Mouse (Mus musculus) heart, adult 11 months (tissue): ENCODE measurements around the gene Rhebl1.

ENCODE experiments used
- DNase-seq: peaks from one replicate; pipeline ENCODE4 v3.0.0; 2022

Gene Rhebl1

DNA sequence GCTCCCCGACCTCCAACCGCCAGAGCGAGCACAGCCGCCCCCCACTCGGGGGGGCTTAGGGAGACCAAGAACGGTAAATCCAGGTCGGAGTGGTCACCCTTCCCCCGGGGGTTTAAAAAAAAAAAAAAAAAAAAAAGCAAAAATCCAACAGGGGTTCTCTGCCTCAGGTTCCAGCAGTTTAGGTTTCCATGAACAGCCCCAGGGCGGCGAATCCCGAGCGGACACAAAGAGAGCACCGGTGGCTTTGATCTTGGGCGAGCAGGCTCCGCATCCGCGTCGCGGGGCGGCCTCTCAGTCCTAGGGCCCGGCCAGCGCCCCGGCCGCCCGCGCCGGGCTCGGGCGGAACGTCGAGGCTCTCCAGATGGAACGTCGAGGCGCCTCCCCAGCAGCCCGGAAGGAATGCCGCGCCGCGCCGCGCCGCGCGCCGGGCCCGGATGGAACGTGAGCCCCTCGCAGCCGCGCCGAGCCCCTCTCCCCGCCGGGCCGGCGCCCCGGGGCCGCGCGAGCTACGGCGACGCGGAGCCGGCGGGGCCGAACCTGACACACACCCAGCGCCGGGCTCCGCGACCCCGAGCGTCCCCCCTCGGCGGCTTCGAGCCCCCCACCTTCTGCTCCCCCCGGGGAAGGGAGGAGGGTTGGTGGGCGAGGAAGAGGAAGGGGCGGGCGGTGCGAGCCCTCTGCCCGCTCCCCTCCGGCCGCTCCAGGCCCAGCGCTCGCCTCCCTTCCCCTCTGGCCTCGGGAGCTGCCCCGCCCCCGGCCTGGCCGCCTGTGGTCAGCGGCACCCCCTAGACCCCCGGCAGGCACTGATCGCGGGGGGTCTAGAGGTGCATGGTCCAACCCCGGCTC, 23.0 kb downstream of the Rhebl1 start, which contains the start of gene Kmt2d:
TSS of gene Kmt2d (minus strand) at position 135 of the 846 bp plus-strand sequence.
- DNase-seq, result peak; percentile 95

DNA sequence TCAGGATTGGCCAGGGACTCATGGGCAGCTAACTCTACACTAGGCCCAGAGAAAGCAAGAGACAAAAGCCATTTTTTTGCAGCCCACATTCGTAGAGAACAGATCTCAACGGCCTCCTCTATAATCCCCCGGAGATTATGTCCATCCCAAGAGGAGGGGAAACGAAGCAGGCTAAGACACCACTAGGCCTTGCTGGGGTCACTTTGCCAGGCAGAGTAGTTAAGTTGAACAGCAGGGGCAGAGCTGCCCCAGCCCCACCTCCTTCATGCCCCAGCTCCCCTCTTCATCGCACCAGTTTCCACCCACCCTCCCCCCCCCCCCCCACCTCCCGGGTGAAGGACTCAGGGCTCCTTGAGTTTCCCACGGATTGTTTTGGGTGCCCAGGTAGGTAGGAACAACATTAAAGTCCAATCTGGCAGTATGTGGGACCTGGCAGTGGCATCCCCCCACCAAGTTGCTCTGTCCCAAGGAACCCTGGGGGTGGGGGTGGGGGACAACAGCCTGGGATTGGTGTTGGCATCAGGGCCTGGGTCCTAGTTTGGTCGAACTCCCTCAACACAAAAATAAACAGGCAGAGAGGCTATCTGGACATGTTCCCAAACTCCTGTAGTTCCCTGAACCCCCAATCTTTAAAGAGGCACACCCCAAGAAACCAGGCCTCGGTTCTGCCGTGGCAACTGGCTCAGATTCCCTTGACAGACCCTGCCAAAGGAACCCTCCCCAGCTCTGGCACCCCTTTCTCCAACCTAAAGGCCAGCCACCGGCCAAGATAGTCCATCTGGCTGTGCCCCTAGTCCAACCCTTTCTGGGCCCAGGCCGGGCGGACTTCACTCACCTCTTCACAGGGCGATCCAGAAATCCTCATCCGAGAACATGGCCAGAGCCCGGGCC, 23.9 kb downstream of the Rhebl1 start:
- peak; percentile 95 for DNase-seq

DNA sequence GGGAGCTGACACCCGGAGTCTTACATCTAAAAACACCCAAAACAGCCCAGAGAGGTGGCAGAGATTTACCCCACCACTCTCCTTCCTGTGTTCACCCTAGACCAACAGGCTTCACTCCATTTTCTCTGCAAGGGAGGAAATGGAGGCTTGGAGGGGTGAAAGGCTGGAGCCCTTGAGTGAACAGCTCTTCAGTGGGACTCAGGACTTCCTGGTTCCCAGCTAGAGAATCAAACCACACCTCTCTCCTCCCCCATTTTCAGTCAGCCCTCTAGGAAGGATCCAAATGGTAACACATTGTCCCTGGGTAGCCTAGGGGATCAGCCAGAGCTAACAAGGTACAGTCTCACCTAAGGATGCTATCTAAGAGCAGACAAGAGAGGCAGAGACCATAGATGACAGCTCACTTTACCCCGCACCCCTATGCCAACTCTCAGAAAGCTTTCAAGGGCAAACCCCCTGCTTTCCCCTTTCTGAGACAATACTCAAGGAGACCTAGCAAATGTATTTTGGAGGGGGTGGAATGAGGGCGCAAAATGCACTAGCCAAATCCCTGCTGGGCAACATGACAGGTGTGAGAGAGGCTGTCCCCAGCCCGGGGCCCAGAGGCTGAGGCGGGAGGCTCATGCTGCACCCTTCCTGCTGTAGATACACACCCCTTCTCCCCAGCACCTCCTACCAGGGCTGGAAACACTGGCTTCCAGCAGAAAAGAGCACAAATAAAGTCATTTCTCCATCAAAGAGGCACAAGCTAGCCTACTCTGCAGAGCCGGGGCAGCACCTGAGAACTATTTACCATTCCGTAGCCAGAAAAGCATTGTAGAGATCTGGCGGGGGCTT, 24.8 kb downstream of the Rhebl1 start:
- DNase-seq, result peak; percentile 93

DNA sequence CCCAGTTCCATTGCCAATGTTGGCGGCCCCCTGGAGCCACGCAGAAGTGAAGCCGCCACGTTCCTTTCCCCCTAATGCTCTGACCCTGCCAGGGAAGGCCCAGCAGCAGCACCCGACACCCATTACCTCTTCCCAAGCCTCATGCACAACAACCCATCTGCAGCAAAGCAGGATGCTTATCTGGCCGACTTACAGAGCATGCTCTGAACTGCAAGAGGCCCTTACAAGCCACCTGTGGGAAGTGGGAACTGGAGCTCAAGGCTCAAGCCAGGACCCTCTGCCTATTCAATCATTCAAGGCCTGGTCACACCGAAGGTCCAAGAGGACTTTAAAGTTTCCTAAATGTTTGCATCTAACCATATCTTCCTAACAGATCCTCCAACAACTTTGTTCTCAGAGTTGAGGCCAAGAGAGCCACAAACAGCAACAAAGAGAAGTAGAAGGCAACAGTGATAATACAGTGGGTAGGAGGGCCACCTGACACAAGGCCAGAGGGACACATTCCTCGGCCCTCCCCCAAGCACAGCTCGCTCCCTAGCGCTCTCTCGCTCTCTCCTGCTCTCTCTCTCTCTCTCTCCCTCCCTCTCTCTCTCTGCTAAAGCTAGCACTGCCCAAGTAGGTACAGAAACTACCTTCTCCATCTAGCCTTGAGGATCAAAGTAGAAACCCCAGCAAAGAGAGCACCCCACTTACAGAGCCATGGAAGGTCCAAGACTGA, 25.8 kb downstream of the Rhebl1 start:
- DNase-seq, result peak; percentile 91

DNA sequence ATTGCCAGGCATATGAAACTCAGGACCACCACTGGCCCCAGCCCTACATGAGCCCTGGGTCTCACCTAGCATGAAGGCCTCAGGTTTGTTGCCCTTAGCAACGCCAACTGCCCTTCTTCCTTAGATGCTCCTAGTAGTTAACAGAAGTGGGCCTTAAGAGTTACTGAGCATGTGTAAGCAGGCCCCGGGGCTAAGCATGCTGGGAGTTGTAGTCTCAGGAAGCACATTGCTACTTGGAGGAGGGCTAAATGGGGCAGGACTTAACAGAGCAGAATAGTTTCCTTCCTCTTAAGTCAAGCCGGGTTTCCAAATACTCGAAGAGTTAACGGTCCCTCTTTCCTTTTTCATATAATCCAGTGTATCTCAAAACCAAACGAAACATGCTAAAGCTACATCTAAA, 27.0 kb downstream of the Rhebl1 start:
- DNase-seq, result peak; percentile 98

DNA sequence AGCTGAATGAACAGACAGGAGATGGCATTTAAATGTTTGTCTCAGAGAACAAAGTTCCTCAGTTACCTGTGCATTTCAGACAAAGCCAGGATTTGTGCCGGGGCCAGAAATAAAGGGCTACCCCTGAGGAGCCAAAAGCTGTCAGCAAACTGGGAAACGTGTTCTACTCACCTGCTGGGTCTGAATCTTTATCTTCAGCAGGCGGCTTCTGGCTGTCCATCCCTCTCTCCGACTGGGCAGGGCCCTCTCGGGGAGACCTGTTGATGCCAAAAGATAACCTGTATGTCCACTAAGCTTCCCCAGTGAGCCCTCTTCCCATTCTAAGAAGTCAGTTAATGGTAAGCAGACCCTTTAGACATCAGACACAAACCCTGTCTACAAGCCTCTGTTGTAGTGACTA, 27.8 kb downstream of the Rhebl1 start:
- DNase-seq, result peak; percentile 93

DNA sequence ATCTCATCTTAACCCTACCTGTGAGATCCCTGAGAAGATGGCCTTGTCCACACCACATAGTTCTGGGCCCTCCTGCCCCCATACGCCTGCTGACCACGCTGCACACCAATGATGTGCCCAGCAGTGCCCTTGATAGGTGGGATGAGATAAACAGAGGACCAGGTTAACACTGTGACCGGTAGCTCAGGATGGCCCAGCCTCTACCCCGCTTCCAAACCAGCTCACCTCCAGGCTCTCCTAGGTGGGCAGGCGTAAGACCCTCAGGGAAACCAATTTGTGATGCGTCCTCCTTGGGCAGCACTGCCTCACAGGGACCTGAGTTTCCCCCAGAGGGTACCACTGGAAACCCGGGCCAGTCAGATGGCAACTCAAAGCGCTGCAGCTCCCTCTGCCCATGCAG, 28.6 kb downstream of the Rhebl1 start:
- peak; percentile 92 for DNase-seq

DNA sequence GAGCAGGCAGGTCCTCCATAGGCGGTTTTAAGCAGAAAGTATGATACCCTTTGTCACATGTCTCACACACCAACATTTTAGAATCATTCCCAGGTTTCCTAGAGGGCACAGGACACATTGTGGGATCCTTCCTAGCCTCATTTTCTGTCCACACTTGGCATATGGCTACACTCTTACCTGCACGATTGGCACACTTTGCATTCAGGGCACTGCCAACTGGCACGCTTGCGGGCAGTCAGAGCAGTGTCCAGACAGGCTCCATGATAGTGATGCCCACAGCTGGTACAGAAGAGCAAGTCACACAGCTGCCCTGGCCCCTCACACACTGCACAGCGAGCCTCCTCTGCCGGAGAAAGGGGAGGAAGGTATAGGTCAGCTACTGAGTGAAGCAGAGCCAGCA, 29.4 kb downstream of the Rhebl1 start:
- DNase-seq, result peak; percentile 89

DNA sequence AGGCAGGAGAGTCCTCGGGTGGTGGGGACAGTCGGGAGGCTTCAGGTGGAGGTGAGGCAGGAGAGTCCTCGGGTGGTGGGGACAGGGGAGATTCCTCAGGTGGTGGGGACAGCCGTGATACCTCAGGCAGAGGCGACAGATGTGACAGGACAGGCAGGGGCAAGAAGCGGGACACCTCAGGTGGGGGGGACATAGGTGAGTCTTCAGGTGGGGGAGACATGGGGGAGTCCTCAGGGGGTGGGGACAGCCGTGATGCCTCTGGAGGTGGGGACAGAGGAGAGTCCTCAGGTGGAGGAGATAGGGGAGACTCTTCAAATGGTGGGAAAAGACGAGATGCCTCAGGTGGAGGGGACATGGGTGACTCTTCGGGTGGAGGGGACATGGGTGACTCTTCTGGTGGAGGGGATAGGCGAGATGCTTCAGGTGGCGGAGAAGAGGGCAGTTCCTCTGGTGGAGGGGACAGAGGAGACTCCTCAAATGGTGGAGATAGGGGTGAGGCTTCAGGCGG, 30.8 kb downstream of the Rhebl1 start:
- peak; percentile 91 for DNase-seq

DNA sequence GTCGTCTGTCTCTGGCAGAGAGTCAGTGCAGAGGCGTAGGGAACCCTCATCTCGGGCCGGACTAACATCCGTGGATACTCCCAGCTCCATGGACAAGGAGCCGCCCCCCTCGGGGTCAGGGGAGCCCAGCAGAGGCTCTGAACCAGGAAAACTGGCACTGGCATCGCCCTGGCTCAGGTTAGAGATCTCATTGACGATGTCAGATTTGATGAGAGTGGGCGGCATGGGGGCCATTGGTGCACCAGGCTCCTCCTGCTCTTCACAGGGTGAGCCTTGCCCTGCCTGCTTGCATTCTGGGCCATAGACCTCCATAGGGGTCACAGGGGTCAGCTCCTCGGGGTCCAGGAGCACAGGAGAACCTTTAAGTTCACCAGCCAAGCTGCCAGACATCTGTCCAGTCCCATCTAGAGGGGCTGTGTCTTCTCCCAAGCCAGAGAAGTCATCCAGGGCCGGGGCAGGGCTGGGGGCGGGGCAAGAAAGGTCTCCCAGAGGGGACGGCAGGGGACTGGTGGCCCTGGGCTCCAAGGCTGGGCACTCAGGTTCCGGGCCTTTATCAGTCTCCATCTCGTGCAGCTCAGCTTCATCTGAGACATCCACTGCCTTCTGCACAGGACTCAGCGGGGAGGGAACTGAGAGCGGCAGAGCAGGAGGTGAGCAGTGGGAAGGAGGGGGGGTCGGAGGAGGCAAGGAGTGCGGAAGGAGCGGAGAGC, 32.5 kb downstream of the Rhebl1 start:
- DNase-seq, result peak; percentile 90

DNA sequence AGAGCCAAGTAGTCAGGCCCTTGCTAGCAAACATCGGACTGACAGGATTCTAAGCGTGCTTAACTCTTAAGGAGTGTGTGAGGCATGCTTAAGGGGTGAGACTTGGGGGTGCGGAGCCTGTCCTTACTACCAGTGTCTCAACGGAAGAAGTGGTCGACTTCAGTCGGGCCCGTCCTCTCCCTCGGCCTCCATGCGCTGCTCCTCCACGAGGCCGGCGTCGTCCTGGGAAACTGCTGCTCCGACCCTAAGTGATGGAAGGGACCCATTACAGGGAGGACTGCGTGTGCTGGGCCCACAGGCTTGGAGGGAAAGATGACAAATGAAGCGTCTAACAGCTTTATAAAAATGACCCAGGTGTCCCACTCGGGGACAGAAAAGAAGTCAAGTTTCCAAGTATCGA, 33.4 kb downstream of the Rhebl1 start:
- DNase-seq, result no peak

DNA sequence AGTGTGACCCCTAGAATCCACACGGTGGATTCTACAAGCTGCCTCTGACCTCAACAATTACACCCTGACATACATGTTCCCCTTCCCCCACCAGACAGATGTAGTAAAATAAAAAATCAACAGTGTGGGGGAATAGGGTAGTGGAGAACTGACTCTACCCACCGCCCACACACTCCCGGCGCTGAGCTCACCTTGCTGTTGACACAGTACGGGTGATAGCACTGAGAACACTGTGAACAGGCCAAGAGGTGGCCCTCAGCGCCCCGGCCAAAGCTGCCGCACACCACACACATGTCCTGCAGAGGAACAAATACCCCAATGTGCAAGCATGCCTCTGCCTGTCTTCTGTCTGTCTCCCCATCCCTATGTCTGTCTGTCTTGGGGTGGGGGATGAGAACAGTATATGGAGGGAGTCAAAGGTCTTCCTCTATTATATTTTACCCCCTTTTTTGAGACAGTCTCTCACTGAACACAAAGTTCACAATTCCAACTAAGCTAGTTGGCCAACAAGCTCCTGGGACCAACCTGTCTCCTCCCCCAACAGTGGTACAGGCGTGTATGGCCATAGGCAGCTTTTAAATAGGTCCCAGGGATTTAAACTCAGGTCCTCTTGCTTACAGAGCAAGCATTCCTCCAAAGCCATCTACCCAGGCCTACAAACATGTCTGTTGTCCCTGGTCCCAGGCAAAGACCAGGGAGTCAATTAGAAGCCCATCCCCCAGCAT, 34.9 kb downstream of the Rhebl1 start:
- DNase-seq, result peak; percentile 89

DNA sequence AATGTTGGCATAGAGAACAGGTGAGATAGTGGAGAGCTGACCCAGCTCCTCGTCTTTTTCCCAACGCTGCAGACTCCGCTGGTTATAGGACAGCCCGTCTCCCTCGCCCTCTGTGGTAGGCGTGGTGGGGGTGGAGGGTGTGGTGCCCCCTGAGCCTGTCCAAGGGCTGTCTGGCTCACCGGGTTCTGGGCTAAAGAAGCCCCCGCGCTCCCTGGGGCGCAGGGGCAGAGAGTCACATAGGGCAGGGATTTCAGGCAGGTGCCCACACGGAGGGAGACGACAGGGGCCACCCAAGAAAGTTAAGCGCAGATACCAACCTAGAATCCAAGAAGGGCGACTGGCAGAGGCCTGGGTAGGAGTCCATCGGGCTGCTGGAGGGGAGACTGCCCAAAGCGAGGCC, 40.1 kb downstream of the Rhebl1 start:
- peak; percentile 90 for DNase-seq

DNA sequence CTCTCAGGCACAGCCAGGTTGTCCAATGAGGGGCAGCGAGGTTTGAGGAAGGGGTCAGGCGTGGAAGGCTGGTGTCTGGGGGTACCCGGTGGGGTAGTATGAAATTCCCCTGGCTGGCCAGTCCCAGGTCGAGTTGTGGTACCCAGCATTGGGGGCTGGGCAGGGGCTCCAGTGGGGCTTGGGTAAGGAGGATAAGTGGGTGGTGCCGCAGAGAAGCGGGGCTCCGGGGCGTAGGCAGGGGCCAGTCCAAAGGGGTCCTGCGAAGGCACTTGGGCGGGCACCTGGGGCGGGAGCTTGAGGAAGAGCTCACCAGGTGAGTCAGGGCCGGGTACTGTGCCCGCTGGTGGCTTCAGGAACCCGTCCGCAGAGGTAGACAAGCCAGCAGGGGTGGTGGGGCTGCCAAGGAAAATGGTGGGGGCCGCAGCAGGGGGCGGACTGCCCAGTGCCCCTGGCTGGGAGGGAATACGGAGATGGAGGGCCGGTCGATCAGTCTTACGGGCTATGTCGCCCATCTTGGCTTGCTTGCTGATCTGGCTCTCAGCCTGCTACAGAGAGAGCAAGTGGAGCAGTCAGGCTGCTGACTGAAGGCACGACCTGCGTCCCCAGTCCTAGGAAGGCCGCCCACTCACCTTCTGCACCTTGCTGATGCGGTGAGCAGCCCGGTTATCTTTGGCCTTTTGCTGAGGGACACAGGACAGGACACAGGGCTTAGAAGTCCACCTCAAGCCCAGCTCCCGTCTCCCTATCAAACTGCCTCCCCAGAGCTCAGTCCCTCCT, 41.0 kb downstream of the Rhebl1 start:
- peak; percentile 94 for DNase-seq

DNA sequence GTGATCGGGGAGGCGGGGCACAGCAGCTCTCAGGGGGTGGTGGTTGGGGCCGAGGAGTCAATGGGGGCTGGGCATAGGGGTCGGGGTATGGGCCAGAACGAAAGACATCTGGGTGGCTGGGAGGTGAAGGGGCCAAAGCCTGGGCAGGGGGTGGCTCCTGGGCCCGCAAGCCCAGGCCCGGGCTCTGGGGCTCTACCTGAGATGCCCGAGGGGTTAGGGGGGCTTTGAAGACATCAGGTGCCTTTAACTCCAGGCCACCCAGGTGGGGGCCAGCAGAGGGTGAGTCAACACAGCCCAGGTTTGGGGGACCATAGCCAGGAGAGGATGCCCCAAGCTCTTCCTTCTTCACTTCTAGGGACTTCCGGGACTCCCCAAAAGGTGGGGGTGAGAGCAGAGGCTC, 41.6 kb downstream of the Rhebl1 start:
- DNase-seq, result peak; percentile 88

DNA sequence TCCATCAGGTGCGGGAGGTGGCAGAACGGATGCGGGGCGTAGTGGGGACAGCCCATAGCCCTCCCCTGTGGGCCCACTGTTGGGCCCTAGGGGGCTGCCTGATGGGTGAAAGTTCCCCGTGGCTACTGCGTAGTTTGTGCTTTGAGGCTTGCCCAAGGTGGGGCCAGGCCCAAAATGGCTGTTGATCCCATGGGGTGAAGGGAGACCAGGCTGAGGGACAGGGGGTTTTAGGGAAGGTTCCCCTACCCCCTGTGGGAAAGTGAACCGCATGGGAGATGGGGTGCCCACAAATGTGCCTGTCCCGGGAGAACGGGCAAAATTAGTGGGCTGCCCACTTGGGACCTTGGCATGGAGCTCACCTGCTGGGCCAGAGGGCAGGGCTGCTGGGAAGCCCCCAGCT, 42.3 kb downstream of the Rhebl1 start:
- peak; percentile 93 for DNase-seq

DNA sequence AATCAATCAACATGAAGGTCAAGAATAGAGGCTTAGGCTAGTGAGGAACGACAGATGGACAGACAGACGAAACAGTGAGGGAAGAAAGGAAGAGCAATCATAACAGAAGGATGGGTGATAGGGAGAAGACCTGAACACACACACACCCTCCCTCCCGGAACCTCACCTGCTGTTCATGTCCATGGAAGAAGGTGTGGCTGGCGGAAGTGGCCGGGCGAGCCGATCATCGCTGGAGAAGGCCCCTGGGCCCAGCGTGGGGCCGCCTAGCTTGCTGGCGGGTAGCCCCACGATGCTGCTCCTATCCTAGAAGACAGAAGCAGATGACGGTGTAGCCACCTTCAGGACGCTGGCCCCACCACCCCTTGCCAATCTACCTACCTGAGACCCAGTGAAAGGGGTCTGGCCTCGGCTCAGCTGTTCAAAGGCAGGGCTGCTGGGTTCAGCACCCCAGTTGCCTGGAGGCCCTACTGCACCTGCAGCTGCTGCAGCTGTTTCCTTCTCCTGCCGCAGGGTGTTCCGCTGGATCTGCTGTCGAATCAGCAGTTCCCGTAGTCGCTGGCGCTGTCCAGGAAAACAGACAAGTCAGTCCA, 43.0 kb downstream of the Rhebl1 start:
- peak; percentile 91 for DNase-seq

DNA sequence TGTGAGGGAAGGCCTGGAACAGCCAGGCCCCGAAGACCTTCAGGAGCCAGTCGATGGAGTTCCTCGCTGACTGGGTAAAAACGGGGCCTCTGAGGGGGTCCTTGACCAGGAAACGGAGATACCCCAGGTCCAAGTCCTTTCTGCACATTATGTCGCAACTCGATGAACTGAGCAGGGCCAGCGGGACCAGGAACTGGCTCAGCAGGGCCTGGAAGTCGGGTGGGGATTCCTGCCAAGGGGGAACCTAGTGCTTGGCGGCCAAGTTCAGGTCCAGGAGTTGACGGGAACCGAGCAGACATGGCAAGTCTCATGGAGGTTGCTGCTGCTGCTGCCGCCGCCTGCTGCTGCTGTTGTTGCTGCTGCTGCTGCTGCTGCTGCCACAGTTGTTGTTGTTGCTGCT, 43.7 kb downstream of the Rhebl1 start:
- peak; percentile 96 for DNase-seq

DNA sequence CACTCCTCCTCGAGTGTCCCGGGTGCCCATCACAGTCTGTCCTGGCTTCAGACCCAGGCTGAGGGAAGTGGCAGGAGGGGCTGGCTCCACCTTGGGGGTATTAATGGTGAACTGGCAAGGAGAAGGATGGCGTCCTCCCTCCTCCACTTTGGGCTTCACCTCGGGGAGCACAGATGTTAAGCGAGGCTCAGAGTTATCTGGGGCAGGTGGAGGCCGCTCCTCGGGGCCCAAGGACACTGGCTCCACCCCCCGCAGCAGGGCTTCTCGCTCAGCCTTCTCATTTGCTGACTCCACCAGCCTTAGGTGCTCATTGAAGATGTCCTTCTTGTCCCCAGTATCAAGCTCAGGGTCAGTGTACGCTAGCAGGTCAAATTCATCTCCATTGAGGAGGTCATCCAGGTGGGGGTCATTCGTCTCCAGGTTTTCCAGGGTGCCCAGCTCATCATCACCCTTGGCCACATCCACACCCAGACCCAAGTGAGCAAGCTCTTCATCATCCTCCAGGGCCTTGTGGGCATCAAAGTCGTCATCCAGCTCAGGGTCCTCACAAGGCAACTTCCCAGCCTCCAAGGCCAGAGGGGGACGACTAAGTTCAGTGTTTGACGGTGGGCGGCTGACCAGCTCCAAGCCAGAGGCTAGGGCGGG, 44.3 kb downstream of the Rhebl1 start:
- DNase-seq, result peak; percentile 91
